Mouse (Mus musculus): ENCODE measurements around the gene Oas1f. TPM values are rescaled to one million over a fixed set of nuclear protein-coding genes. Genes with fewer than 3 reads are reported as not detected.
"Not testable (repeated sequence)": the region's sequence is repeated elsewhere in the genome, so short reads cannot be mapped to it uniquely, and the experiment has no call there.

Oas1f gene
- polyA plus RNA-seq, 1 experiment: not detected

DNA sequence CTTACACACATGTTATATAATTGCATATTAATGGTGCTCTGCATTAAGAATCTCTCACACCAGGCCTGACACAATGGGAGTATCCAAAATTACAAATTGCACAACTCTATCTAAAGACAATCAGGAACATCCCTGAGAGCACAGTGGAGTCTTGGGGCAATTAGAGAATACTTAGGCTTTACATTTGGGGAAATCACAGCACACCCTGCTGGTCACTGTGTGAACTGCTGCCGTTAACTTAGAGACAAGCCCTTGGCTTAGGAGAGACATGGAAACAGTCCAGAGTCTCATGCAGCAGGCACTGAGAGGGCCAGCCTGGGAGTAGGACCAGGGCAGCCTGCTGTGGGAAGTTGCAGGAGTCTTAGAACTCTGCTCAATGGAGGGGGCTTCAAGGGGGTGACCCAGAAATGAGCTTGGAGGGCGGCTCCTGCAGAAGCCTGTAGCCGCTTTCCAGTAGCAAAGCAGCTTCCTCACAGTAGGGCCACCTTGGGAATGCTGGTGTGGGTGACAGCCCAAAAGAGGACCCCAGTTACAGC is 2.5 kb downstream of the Oas1f start:
- no peaks in the 10 kb centered on the region for H3K4me1 ChIP-seq (ENCODE audit: control insufficient read depth, insufficient read depth, insufficient read length, low read length)
- no peak overlapping the region for H3K4me3 ChIP-seq (ENCODE audit: insufficient read depth, low read depth, low read length)
- no peak overlapping the region for H3K27ac ChIP-seq (replicated peaks; ENCODE audit: low read depth, low read length)

GRCm38 (mm10) chr5:120859241-120859640 is 12.1 kb downstream of the Oas1f start:
- no peaks in the 10 kb centered on the region for H3K4me1 ChIP-seq (ENCODE audit: control insufficient read depth, insufficient read depth, insufficient read length, low read length)
- no peak overlapping the region for H3K4me3 ChIP-seq (ENCODE audit: insufficient read depth, low read depth, low read length)
- no peak overlapping the region for H3K27ac ChIP-seq (replicated peaks; ENCODE audit: low read depth, low read length)

DNA sequence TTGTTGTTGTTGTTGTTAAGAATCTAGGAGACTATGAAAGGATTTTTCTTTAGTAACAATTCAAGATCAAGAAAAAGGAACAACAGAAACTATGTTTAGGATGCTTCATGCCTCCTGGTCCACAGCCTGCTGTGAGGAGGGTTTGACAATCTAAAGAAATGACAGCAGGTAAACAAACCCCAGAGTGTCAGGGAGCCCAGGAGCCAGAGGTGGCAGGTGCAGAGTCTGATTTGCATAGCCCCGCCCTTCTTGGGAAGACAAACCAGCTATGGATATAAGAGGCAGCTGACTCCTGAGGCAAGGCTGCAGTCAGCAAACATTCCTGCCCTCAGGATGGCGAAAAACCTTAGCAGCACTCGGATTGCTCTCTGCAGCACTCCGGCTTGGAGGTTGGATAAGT is 14.0 kb downstream of the Oas1f start, which contains the start of gene Oas1h:
Gene Oas1h, plus strand, starts transcription at position 301 of the 400 bp plus-strand sequence.
- H3K4me3 ChIP-seq (ENCODE audit: insufficient read depth, low read depth, low read length): no peak within 1 kb of the TSS
- H3K27ac ChIP-seq (replicated peaks; ENCODE audit: low read depth, low read length): no peak within 1 kb of the TSS
- H3K4me1 ChIP-seq (ENCODE audit: control insufficient read depth, insufficient read depth, insufficient read length, low read length): no peaks in the 10 kb centered on the region

DNA sequence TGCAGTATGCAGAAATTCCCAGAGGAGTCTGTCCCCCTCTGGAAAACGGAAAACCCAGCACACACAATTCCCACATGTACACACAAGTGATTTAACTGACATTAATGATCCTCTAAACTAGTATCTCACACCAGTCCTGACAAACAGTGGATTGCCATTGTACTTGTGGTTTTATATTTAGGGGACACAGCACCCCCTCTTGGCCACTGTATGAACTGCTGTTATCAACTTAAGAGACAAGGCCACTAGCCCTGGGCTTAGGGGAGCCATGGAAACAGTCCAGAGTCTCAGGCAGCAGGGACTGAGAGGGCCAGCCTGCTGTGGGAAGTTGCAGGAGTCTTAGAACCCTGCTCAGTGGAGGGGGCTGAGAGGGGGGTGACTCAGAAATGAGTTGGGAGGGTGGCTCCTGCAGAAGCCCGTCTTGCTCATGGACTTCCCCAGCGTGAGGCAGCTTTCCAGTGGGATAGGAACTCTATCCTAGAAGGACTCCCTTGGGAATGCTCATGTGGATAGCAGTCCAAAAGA is 18.2 kb downstream of the Oas1f start:
- H3K4me3 ChIP-seq (ENCODE audit: insufficient read depth, low read depth, low read length): no peak overlapping the region
- H3K4me1 ChIP-seq (ENCODE audit: control insufficient read depth, insufficient read depth, insufficient read length, low read length): no peaks in the 10 kb centered on the region
- H3K27ac ChIP-seq (replicated peaks; ENCODE audit: low read depth, low read length): no peak overlapping the region

GRCm38 (mm10) chr5:120869436-120870015 is 22.4 kb downstream of the Oas1f start:
- H3K4me1 ChIP-seq (ENCODE audit: control insufficient read depth, insufficient read depth, insufficient read length, low read length): no peaks in the 10 kb centered on the region
- H3K27ac ChIP-seq (replicated peaks; ENCODE audit: low read depth, low read length): no peak overlapping the region
- no peak overlapping the region for H3K4me3 ChIP-seq (ENCODE audit: insufficient read depth, low read depth, low read length)

DNA sequence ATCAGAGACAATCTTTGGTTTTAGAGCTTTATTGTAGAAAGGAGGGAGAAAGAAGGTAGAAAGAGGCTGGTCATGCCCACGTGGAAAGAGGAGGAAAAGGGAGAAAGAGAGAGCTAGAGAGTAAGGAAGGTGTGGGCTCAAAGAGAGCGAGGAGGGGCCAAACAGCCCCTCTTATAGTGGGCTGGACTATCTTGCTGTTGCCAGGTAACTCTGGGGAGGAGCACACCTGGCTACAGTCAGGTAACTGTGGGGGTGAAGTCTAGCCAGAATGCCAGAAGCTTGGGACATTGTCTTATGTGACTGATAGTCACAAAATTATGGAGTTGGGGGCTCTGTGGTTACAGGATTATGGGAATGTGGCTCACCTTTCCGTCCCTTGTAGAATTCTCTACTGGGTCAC is 22.9 kb downstream of the Oas1f start:
- Histone ChIP-seq H3K27ac (replicated peaks; ENCODE audit: low read depth, low read length) (no peak overlapping the region), H3K4me3 (ENCODE audit: insufficient read depth, low read depth, low read length) (no peak overlapping the region), H3K4me1 (ENCODE audit: control insufficient read depth, insufficient read depth, insufficient read length, low read length) (no peaks in the 10 kb centered on the region)

GRCm38 (mm10) chr5:120870782-120871181 is 23.6 kb downstream of the Oas1f start:
- H3K4me1 ChIP-seq (ENCODE audit: control insufficient read depth, insufficient read depth, insufficient read length, low read length): no peaks in the 10 kb centered on the region
- no peak overlapping the region for H3K4me3 ChIP-seq (ENCODE audit: insufficient read depth, low read depth, low read length)
- no peak overlapping the region for H3K27ac ChIP-seq (replicated peaks; ENCODE audit: low read depth, low read length)

- H3K4me3 ChIP-seq (ENCODE audit: insufficient read depth, low read depth, low read length): no peak overlapping the region
- H3K4me1 ChIP-seq (ENCODE audit: control insufficient read depth, insufficient read depth, insufficient read length, low read length): no peaks in the 10 kb centered on the region
- no peak overlapping the region for H3K27ac ChIP-seq (replicated peaks; ENCODE audit: low read depth, low read length)
Measured at GRCm38 (mm10) chr5:120871469-120871868, 24.3 kb downstream of the Oas1f start.

GRCm38 (mm10) chr5:120876839-120877238 is 29.7 kb downstream of the Oas1f start:
- H3K27ac ChIP-seq (replicated peaks; ENCODE audit: low read depth, low read length); H3K4me3 ChIP-seq (ENCODE audit: insufficient read depth, low read depth, low read length); H3K4me1 ChIP-seq (ENCODE audit: control insufficient read depth, insufficient read depth, insufficient read length, low read length): not testable (repeated sequence)

DNA sequence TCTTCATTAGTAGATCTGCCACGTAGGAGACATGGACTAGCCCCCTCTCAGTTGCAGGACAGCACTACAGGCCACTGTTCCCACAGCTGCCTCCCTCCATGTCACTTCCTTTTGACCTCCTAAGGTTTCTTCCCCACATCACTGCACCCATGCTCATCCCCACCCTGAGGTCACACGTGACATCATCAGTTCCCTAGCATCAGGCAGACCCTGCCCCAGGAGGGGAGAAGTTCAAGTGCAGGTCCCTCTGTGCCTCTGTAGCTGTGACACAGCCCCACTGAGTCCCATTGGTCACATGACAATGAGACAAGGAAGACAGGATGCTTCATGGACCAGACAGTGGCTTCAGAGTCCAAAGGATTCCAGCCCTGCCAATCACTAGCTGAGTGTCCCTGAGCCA is 30.2 kb downstream of the Oas1f start:
- H3K27ac ChIP-seq (replicated peaks; ENCODE audit: low read depth, low read length); H3K4me1 ChIP-seq (ENCODE audit: control insufficient read depth, insufficient read depth, insufficient read length, low read length); H3K4me3 ChIP-seq (ENCODE audit: insufficient read depth, low read depth, low read length): not testable (repeated sequence)

- not testable (repeated sequence) for H3K27ac ChIP-seq (replicated peaks; ENCODE audit: low read depth, low read length); H3K4me3 ChIP-seq (ENCODE audit: insufficient read depth, low read depth, low read length); H3K4me1 ChIP-seq (ENCODE audit: control insufficient read depth, insufficient read depth, insufficient read length, low read length)
Measured at GRCm38 (mm10) chr5:120878803-120879202, 31.6 kb downstream of the Oas1f start.

GRCm38 (mm10) chr5:120881681-120882080 is 34.5 kb downstream of the Oas1f start:
- H3K27ac ChIP-seq (replicated peaks; ENCODE audit: low read depth, low read length); H3K4me3 ChIP-seq (ENCODE audit: insufficient read depth, low read depth, low read length): not testable (repeated sequence)

DNA sequence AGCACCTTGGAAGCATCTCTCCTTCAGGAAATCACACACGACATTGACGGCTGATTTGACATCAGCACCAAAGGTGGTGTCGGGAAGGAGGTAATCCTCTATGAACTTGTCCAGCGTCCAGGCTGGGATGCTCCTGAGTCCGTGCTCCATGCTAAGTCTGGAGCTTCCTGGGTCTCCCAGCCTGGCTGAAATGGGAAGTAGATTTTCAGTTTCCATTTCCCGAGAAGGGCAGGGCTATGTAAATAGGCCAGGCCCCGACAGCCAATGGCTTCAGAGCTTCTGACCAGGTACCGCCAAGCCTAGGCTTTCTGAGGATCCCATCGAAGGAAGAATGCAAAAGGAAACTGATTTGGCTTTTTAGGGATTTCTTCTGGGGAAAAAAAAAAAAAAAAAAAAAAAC is 40.2 kb downstream of the Oas1f start, which contains the start of gene Oas1g:
Gene Oas1g, minus strand, starts transcription at position 201 of the 400 bp plus-strand sequence.
- H3K4me1 ChIP-seq (ENCODE audit: control insufficient read depth, insufficient read depth, insufficient read length, low read length); H3K27ac ChIP-seq (replicated peaks; ENCODE audit: low read depth, low read length): not testable (repeated sequence)
- peak within 1 kb of the TSS; percentile 7; the same call in 1 of the 2 replicates for H3K4me3 ChIP-seq (ENCODE audit: insufficient read depth, low read depth, low read length)

More at GRCm38 (mm10) chr5:120881681-120882080, 34.5 kb downstream of the Oas1f start:
- not testable (repeated sequence) for H3K4me1 ChIP-seq (ENCODE audit: control insufficient read depth, insufficient read depth, insufficient read length, low read length)

DNA sequence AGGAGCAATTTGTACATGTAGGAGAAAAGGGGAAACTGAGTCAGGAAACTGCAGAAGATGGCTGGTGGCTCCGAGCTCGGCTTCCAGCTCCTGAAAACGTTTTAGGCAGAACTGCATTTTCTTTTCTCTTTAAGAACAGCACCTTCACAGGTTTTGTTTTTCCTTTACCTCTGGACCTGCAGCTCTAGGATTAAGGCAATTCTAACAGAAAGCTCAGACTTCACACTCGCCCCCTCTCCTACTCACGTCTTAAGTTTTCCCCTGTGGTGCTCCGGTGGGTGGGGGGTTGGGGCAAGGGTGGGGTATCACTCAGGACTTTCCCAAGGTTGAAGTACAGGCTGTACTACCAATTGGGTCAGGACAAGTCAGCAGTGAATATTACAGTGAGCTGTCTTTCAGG is 40.7 kb downstream of the Oas1f start:
- Histone ChIP-seq H3K4me3 (ENCODE audit: insufficient read depth, low read depth, low read length) (no peak overlapping the region), H3K4me1 (ENCODE audit: control insufficient read depth, insufficient read depth, insufficient read length, low read length) (no peaks in the 10 kb centered on the region), H3K27ac (replicated peaks; ENCODE audit: low read depth, low read length) (no peak overlapping the region)

DNA sequence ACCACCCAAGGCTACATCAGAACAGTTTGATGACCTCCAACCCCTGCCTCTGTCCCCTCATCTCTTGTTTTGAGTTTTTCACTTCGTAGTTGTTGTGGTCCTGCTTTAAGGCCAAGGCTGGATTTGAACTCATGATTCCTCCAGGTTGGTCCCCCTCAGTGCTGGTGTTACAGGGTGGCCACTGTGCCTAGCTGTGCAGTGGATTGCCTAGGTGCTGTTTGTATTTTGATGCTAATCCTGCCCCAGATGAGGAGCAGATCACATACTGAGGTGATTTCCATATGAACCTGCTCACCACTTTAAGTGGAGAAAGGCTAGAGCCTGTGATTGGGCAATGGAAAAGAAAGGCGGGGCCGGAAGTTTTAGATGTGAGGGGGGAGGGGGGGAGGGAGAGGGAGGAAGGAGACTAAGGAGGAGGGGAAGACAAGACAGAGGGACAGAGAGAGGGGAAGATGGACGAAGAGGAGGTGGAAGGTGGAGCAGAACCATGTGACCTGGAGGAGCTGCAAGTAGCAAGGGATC is 41.2 kb downstream of the Oas1f start:
- H3K4me1 ChIP-seq (ENCODE audit: control insufficient read depth, insufficient read depth, insufficient read length, low read length); H3K4me3 ChIP-seq (ENCODE audit: insufficient read depth, low read depth, low read length); H3K27ac ChIP-seq (replicated peaks; ENCODE audit: low read depth, low read length): not testable (repeated sequence)

GRCm38 (mm10) chr5:120890026-120890425 is 42.9 kb downstream of the Oas1f start:
- no peak overlapping the region for H3K27ac ChIP-seq (replicated peaks; ENCODE audit: low read depth, low read length)
- H3K4me1 ChIP-seq (ENCODE audit: control insufficient read depth, insufficient read depth, insufficient read length, low read length): no peaks in the 10 kb centered on the region
- no peak overlapping the region for H3K4me3 ChIP-seq (ENCODE audit: insufficient read depth, low read depth, low read length)

Measured in brown adipose tissue, adult 24 weeks (tissue).